Mouse (Mus musculus): ENCODE measurements at regions not wholly inside any gene's neighbourhood (a gene's known extent, or its start where the extent isn't known, plus 50 kb on each side); places are given as distances from the start of the nearest gene placed in this dataset.

DNA sequence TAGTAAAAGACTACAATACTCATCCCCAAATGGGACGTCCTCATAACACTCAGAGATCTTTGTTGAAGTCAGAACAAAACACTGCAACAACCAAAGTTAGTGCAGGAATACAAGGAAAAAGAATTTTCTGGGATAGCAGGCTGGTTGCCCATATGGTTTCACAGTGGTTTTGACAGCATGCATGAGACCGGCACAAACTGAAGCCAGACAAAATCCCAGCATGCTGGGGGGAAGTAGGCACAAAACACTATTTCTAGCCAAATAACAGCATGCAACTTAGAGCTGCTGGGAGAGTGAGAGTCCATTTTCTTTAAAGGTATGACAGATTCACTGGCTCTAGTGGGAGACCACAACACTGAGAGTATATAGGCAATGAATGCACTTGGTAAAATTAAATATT is 619.1 kb upstream of the Manea start:
- peak in 1 of 2 experiments; percentile 5 for DNase-seq (ENCODE audit: low spot score in 2 of 2)

DNA sequence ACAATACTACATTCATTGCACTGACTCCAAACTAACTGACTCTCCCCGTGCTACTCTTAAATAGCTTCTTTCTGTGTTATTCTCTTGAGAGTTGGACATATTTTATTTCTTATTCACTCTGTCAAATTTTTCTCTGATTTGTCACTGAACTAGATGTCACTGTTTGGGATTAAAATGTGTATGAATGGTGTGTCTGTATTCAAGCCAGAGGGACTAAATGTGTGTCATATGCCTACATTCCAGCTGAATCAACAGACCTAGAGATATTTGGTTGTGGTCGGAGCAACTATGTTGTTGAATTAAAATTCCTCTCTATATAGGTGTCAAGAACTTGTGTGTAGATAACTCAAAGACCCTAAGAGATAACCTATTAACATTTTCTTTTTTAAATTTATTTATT is 618.2 kb upstream of the Manea start:
- no peak for DNase-seq (ENCODE audit: low spot score in 2 of 2)

DNA sequence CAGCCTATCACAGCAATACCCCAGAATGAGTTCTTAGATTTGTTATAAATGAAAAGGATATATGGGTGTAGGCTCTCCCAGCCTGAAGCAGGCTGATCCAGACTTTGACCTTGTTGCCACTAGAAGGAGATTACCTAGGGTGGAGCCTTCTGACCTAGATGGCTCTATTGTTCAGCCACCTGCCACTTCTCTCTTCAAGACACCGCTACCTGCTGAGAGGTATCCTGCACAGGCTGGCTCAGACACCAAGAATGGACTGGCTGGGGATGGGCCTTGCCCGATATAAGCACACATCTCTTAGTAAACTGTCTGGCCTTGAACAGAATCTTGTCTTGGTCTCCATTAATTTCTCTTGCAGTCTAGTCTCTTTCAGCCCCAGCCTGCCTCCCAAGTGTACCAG is 597.9 kb upstream of the Manea start:
- no peak for DNase-seq (ENCODE audit: low spot score in 2 of 2)

DNA sequence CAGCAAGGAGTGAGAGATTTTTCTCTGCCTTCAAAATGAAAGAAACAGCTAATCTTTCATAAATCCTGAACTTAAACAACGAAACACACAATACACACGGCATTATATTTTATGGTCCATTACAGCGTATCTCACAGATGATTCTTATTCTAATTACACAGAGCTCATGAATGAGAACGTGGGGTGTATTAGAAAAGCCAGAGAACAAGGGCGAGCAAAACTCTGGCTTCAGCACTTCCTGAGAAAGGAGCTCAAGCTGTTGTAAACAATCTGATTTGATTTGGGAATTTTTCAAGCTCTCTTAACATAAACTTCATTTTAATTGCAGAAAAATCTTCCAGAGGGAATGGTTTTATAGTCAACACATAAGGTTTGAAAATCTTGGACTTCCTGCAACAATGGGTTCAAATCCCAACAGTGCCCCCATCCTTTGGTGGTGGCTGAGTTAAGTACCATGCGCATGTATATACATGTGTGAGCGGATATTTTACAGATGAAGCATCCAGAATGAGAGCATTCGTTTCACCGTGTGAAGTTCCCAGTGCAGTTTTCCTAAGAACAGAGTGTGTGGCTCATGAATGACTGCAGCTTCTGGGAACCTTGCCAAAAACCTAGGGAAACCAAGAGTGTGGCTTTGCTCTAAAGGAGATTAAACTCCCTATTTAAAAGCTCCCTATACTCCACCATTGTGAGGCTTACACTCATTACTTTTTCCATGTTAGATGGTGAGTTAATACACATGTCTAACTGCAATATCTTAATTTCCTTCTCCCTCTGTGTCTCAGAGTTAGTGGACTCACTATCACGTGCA is 587.5 kb upstream of the Manea start:
- peak; percentile 20 to 37 for DNase-seq (ENCODE audit: low spot score in 2 of 2)

DNA sequence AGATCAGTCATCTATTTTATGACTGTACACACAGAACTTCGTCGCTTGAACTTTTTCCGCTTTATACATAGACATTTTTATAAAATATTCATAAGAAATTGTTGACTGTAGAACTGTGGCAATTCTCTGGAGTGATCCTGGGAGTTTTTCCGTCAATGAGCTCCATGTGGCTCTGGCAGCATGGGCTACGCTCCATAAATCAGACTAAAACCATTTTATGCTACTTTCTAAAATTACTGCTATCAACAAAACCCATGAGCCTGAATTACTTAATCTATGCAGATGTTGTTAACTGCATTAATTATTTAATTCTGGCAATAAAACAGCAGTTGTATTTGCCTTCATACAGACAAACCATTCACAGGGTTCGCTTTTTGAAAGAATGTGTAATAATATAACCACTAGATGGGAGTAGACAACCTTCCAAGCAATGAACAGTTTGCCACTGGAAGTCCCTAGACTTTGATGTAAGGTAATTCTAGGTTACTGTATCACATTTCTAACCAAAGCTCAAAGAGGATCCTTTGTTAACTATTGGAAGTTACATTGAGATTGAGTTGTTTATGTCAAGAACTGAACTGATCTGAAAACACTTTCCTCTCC is 583.3 kb upstream of the Manea start:
- no peak for DNase-seq (ENCODE audit: low spot score in 2 of 2)

DNA sequence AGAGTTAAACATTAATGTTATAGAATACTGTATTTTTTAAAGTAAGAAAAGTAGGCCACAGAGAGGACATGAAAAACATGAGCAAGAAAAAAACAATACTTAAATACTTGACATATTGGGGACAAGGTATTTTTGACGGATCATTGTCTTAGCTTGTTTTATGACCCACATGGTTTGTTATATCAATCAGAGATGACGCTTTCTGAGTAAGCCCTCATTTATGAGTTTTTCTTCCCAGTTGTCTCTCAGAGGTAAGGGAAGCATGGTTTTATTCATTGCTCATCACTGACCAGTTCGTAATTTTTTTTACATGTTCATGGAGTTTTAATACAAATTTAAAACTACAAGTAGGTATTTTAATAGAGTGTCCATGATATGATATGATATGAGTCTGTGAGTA is 579.4 kb upstream of the Manea start:
- no peak for DNase-seq (ENCODE audit: low spot score in 2 of 2)

DNA sequence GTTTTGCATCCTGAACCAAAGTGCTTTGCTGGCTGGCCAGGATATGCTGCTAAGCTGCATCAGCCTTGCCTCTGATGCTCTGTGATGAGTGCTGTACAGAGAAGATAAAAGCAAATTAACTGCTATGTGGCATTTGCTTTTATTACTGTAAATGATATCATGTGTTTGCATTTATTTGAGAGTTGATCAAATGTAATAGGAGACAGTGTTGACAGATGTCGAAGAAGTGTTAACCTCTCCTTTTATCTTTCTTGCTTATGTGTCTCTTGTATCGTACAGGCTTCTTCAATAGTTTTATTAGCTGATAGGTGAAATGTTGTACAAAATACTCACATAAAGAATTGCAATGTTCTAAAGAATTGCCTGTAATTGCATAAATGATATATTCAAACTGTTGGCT is 541.8 kb upstream of the Manea start:
- DNase-seq (ENCODE audit: low spot score in 2 of 2), result no peak

DNA sequence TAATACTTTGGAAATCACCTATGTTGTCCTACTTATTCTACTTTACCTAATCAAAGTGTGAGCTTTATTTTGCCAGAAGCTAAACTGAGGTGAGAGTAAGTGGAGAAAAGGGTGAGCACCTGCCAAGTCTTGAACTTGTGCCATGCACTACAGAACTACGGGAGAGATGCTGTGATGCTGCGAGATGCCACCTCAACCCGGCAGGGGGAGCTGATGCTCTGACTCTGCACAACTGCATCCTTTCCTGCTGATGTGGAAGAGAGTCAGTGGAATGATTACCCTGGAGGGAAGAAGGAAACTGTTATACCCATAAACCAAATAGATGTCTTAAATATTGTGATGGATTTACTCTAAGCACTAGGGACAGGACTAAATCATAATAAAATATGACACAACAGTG is 532.3 kb upstream of the Manea start:
- no peak for DNase-seq (ENCODE audit: low spot score in 2 of 2)

DNA sequence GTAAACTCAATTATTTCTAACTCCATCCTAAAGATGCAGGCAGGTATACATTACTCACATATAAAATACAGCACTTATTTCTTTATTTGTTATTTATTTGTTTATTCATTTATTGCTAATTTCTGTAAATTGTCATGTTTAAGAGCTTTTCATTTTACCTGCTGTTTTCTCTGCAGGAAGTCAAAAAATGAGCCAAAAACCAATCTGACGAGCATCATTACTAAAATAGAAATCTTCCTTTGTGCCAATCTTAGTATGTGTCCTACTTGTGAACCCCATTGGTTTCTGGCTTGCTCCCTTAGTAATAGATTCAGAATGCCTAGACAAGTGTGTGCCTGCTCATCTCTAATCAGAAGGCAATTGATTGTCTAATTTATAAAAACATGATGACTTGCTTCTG is 495.1 kb upstream of the Manea start:
- no peak for DNase-seq (ENCODE audit: low spot score in 2 of 2)

DNA sequence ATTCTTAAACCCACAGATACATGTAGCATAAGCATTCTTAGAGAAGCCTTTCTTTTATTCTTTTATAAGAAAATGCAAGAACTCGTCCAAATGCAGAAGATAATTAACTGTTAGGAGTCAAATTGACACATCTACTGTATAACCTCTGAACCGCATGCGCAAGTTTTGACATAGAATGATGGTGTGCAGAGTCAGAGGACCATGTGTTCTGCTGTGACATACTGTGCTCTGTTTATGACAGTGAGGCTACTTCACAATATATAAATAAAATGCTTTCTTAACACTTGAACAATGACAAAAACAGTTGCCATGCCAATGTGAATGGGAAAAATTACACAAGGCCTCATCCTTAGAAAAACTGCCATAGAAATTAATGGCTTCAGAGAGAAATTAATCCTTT is 454.1 kb upstream of the Manea start:
- DNase-seq (ENCODE audit: low spot score in 2 of 2), result no peak

DNA sequence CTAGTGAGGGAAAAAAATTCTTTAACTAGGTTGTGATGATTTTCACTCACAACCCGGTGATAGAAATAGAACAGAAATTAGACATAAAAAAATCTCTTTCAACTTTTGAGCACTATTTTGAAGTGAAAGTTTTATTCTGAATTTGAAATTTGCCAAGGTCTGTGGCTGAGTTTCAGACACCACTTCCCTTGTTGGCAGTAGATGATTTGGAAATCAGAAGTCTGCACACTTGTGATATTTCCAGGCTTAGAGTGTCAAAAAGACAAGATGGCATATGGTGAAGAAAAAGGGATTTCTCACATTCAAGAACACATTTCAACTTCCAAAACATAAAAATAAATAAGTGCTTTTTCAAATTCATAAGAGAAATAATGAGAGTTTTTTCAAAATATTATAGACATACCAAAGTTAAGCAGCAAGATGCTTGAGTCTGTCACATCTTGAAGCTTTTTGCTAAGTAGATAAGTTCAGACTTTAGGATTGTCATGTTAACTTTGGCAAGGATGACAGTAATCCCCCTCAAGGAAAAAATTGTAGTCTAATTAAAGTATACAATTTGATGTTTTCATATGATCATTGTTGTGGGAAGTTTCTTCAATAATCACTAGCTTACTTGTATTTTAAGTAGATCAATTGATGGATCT is 446.6 kb upstream of the Manea start:
- no peak for DNase-seq (ENCODE audit: low spot score in 2 of 2)

DNA sequence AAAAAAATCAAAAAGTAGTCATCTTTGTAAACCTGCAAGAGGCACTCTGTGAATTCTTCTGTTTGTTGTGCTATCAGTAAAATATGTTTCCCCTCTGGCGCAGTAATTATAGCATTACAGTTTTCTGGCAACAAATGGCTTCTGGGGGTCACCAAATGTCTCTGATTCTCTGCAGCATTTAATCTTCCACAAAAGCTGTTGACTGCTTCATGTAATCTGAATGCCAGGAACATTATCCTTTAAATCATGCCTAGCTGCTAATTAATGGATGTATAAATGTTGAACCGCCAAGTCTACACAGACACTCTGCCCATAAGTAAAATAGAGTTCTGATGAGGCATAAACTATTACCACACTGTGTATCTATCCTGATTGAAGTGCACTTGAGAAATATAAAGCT is 421.2 kb upstream of the Manea start:
- no peak for DNase-seq (ENCODE audit: low spot score in 2 of 2)

DNA sequence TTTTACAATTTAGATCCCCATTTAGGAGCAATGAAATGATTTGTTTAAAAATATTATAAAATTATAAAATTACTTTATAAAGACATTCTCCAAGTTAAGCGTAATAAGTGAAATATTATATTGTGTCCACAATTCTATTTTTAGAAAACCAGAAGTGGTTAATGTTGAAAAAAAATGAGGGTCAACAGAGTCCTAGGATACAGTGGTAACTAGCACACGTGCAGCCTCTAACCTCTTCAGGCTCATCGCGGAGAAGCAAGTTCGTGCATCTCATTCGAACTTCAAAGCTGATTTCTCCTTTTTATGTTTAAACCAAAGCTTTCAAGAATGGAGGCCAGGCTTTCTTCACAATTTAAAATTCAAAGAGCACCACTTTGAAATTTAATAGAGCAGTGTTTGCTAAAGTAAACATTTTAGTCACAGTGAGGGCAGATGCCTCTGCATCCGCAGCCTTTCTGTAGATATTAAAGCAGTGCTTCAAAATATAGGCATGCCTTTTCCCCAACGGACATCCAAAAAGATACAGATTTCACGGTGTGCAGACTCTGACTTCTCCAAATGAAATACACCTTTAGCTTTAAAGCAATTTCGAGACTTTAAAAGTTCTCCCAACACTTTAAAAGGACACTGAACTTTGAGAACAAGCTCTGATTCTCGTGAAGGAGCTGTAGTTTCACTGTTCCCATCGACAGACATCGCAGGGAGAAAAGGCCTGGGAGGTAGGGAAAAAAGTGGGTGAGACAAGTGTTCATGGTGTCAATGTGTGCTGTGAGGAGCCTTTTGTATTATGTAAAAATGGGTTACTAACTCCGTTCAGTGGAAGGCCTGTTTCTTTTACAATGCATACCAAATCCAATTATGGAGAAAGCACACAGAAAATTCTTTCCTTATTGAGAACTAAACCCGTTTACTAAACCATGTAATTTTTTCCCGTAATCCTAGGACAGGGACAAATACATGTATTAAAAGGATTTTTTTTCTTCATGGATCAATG is 419.8 kb upstream of the Manea start:
- no peak for DNase-seq (ENCODE audit: low spot score in 2 of 2)

DNA sequence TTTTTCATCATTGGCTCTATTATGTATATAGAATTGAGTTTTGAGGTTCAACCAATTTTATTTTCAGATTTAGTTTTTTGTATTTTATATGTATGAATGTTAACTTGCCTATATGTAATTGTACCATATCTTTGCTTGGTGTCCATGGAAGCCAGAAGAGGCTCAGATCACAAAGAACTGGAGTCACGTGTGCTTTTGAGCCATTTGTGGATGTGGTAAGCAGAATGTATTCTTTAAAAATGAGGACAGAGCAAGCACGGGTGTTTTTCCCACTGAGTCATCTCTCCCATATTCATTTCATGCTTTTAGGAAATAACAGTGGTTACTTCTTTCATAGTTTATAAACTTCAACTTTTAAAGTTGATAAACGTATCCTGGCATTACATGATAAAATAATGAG is 394.1 kb upstream of the Manea start:
- no peak for DNase-seq (ENCODE audit: low spot score in 2 of 2)

DNA sequence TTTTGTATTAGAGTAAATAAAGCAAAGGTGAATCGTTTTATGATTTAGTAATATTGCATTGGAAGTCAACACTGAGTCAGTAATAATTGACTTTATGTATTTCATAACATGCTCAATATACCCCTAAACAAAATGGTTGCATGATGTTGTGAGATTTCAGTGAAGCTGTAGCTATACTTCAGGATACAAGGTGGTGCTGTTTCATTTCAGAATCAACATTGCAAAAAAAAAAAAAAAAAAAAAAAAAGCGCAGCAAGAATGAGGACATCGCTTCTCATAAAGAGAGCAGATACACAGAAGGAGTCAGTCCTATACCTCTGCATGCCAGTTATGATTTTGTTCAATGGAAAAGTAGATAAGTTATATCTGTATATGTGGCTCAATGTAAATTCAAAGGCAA is 389.7 kb upstream of the Manea start:
- DNase-seq (ENCODE audit: low spot score in 2 of 2), result no peak

DNA sequence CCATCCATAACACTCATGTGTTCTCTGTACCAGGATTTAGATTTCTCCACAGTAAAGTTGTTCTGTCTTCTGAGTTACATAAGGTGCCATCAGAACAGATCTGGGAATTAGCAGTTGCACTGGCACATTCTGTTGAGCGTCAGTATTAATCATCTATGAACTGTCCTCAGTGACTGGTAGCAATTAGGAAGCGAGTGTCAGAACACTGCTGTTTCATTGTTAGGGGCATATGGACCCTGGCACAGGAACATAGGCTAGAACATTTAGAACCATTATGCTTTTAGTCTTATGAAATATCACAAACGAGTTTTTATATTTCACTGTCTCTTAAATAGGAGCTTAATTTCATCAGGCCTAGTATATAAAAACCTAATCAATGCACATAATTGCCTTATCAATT is 367.7 kb upstream of the Manea start:
- peak; percentile 59 to 62 for DNase-seq (ENCODE audit: low spot score in 2 of 2)

DNA sequence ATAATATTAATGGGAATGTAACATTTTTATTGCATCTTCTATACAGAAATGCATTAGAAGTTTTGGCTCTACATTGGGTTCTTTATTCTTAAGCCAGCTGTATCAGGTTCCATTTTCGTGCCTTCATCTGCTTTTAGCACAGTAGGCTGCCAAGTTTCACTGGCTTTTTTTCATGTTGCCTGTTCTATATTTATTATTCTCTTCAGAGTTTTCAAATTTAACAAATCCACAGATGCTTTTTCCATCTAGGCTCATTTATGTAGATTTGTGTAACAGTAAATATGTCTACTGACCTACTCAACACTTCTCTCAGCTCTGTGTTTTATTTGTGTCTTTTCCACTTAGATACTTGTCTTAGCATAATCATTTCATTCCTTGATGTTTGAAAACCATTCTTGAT is 363.3 kb upstream of the Manea start:
- DNase-seq (ENCODE audit: low spot score in 2 of 2), result peak in 1 of 2 experiments; percentile 19

DNA sequence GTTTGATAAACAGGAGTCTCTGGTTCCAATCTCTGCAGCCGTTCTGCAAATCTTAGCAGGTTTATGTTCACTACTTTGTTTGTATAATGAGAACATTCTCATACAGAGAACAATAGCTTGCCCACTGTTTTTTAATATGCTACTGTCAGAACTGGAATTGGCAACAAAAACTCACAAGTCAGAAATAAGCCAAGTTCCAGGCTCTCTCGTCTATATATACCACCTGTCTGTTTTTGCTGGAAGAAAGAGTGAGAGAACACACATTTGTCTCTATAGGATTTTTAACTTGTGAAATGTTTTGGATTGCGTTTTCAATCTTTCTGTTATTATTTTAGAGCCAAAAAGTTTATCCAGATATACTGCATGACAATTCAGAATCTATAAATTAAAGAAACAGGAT is 349.3 kb upstream of the Manea start:
- no peak for DNase-seq (ENCODE audit: low spot score in 2 of 2)

All from layer of hippocampus, adult 8-10 months (tissue).